Mouse (Mus musculus): ENCODE results near the gene Zcchc4.
A peak's percentile ranks its signal among the peaks of the same experiment; 100 is the strongest.

Gene Zcchc4

GRCm38 (mm10) chr5:52794109-52794508 is 18.9 kb downstream of the Zcchc4 start:
- DNase-seq (ENCODE audit: low read depth, low spot score), result no peak

- no peak for DNase-seq (ENCODE audit: low read depth, low spot score)
Observed at GRCm38 (mm10) chr5:52799274-52799985, 24.2 kb downstream of the Zcchc4 start.

GRCm38 (mm10) chr5:52805801-52806200 is 30.6 kb downstream of the Zcchc4 start:
- no peak for DNase-seq (ENCODE audit: low read depth, low spot score)

- no peak for DNase-seq (ENCODE audit: low read depth, low spot score)
Observed at GRCm38 (mm10) chr5:52806349-52806748, 31.1 kb downstream of the Zcchc4 start.

- DNase-seq (ENCODE audit: low read depth, low spot score), result no peak
Observed at GRCm38 (mm10) chr5:52807030-52807429, 31.8 kb downstream of the Zcchc4 start.

GRCm38 (mm10) chr5:52810446-52810845 is 35.2 kb downstream of the Zcchc4 start:
- no peak for DNase-seq (ENCODE audit: low read depth, low spot score)

GRCm38 (mm10) chr5:52811056-52811455 is 35.8 kb downstream of the Zcchc4 start:
- DNase-seq (ENCODE audit: low read depth, low spot score), result no peak

GRCm38 (mm10) chr5:52812456-52812855 is 37.2 kb downstream of the Zcchc4 start:
- no peak for DNase-seq (ENCODE audit: low read depth, low spot score)

- no peak for DNase-seq (ENCODE audit: low read depth, low spot score)
Observed at GRCm38 (mm10) chr5:52813312-52813711, 38.1 kb downstream of the Zcchc4 start.

- DNase-seq (ENCODE audit: low read depth, low spot score), result no peak
Observed at GRCm38 (mm10) chr5:52818676-52819075, 43.5 kb downstream of the Zcchc4 start.

GRCm38 (mm10) chr5:52821691-52822090 is 46.5 kb downstream of the Zcchc4 start:
- peak; percentile 63 for DNase-seq (ENCODE audit: low read depth, low spot score)

GRCm38 (mm10) chr5:52827923-52828322 is 52.7 kb downstream of the Zcchc4 start:
- DNase-seq (ENCODE audit: low read depth, low spot score), result no peak

- no peak for DNase-seq (ENCODE audit: low read depth, low spot score)
Observed at GRCm38 (mm10) chr5:52833005-52833404, 57.8 kb downstream of the Zcchc4 start.

GRCm38 (mm10) chr5:52833761-52834274 is 58.6 kb downstream of the Zcchc4 start, which contains the start of gene Anapc4:
Anapc4 (plus strand) TSS chr5:52834012.
- peak; percentile 98 for DNase-seq (ENCODE audit: low read depth, low spot score)

- no peak for DNase-seq (ENCODE audit: low read depth, low spot score)
Observed at GRCm38 (mm10) chr5:52834386-52834785, 59.2 kb downstream of the Zcchc4 start.

GRCm38 (mm10) chr5:52844319-52844718 is 69.1 kb downstream of the Zcchc4 start:
- no peak for DNase-seq (ENCODE audit: low read depth, low spot score)

GRCm38 (mm10) chr5:52855727-52856126 is 80.5 kb downstream of the Zcchc4 start:
- DNase-seq (ENCODE audit: low read depth, low spot score), result no peak

- no peak for DNase-seq (ENCODE audit: low read depth, low spot score)
Observed at GRCm38 (mm10) chr5:52864446-52864845, 89.2 kb downstream of the Zcchc4 start.

- no peak for DNase-seq (ENCODE audit: low read depth, low spot score)
Observed at GRCm38 (mm10) chr5:52865825-52866224, 90.6 kb downstream of the Zcchc4 start.

GRCm38 (mm10) chr5:52866361-52867155 is 91.3 kb downstream of the Zcchc4 start:
- no peak for DNase-seq (ENCODE audit: low read depth, low spot score)

- peak; percentile 20 for DNase-seq (ENCODE audit: low read depth, low spot score)
Observed at GRCm38 (mm10) chr5:52868918-52869703, 93.9 kb downstream of the Zcchc4 start.

GRCm38 (mm10) chr5:52871461-52871860 is 96.3 kb downstream of the Zcchc4 start:
- DNase-seq (ENCODE audit: low read depth, low spot score), result no peak
